Mouse (Mus musculus) thymus, adult 2 months (tissue): ENCODE measurements around the gene Angel2. TPM values are rescaled to one million over a fixed set of nuclear protein-coding genes. Genes with fewer than 3 reads are reported as not detected.

Experiments used
- DNase-seq: peaks from one replicate; pipeline ENCODE4 v3.0.0; 2021
- H3K27ac ChIP-seq: fragments of 200-500 bp; 2 replicates; pipeline ENCODE4 v1.5.1; 2012; ENCODE audit warnings: low read length, control low read depth; ENCODE audit not compliant: control insufficient read depth, insufficient read depth
- H3K27me3 ChIP-seq: fragments of 200-500 bp; 2 replicates; pipeline ENCODE4 v1.6.1; 2012; ENCODE audit warnings: mild to moderate bottlenecking, low read length, moderate library complexity, mixed read lengths; ENCODE audit not compliant: control insufficient read depth, insufficient read depth
- H3K36me3 ChIP-seq: fragments of 200-500 bp; 2 replicates; pipeline ENCODE4 v1.6.1; 2012; ENCODE audit warnings: mild to moderate bottlenecking, low read length, moderate library complexity; ENCODE audit not compliant: control insufficient read depth, insufficient read depth
- H3K4me1 ChIP-seq: fragments of 200-500 bp; replicated peaks from 2 replicates; pipeline ENCODE4 v1.6.1; 2012; ENCODE audit warnings: low read length; ENCODE audit not compliant: control insufficient read depth, insufficient read depth
- H3K4me3 ChIP-seq: fragments of 200-500 bp; 2 replicates; pipeline ENCODE4 v1.5.1; 2012; ENCODE audit warnings: mild to moderate bottlenecking, low read length, control low read depth, moderate library complexity; ENCODE audit not compliant: control insufficient read depth, insufficient read depth
- CTCF ChIP-seq: fragments of 200-500 bp; IDR thresholded peaks from 2 replicates; pipeline ENCODE4 v1.5.1; 2012; ENCODE audit warnings: mild to moderate bottlenecking, control low read depth, low read length, moderate library complexity, borderline replicate concordance; ENCODE audit not compliant: control insufficient read depth, poor library complexity, insufficient read depth; ENCODE audit errors: extremely low read depth
- POLR2A ChIP-seq: fragments of 200-500 bp; IDR thresholded peaks from 2 replicates; pipeline ENCODE4 v1.6.1; 2012; ENCODE audit warnings: mild to moderate bottlenecking, low read length, control low read depth, moderate library complexity; ENCODE audit not compliant: control insufficient read depth, poor library complexity, insufficient read depth; ENCODE audit errors: extremely low read depth
- WGBS: fragments of 180-500 bp; shearing (Covaris S2); methylation state at CpG from one replicate; pipeline ENCODE4 v1.1.7; 2018; 5-methylcytosine and 5-hydroxymethylcytosine counted together
- polyA plus RNA-seq: library from polyadenylated mRNA; depleted of rRNA; stranded (reverse); fragments of >200 nt; gene quantifications from 2 replicates; pipeline ENCODE4 v1.2.3, GENCODE M21; 2012

The Angel2 gene
- polyA plus RNA-seq, 1 experiment, result 36.8 TPM

DNA sequence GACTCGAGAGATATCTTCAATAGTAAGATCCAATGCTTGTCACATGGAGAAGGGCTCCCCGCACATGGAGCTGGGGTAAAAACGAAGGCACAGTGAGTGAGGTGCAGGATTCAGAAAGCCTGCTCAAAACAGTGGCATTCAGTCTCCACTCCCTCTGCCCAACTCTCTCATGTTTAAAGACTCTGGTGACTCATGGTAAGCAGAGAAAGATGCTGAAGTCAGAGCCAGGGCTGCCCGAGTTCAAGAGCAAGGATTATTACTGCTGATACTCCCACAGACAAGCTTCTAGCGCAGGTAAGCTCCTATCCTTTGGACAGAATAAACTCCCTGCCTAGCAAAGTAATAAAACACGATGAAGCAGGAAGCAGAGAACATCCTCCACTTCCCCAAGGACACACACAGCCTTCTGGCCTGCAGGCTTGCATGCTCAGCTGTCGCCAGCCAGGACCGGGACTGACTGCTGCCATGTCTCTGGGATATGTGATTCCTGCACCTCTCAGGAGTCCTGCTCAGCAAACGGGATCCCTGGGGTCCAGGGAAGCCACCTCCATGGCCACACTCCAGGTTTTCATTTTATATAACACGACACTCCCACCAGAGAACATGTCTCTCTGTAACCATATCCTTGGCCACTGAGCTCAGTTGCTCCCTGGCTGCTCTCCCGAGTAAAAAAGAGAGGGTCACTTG, 52.1 kb downstream of the Angel2 start:
- TF ChIP-seq CTCF, result no peak
- no peak for TF ChIP-seq POLR2A
- no peak overlapping the region for H3K4me3 ChIP-seq
- no peaks in the 10 kb centered on the region for H3K36me3 ChIP-seq
- no peak overlapping the region for H3K27ac ChIP-seq
- peaks cover 25% of the 10 kb centered on the region for H3K27me3 ChIP-seq
- peaks cover 14% of the 10 kb centered on the region for H3K4me1 ChIP-seq
- WGBS, result 77% methylated on average over 11 of the region's 11 CpGs
- DNase-seq, result no peak

DNA sequence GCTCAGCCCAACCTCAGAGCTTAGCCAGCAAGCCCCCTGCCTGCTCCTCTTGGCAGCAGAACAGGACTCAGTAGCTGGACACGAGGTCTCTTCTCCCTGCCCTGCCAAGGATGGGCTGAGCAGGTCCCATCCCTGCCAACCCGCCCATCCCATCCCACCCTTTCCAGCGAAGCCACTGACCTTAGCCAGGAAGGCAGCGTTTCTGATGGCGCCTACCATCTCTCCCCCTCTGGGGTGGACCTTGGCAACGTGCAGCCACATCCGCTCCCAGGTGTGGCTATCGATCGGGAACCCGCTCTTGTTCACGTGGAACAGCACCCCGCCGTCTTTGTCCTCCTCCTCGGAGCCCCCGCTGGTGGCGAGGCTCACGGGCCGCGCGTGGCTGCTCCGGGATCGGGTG, 53.1 kb downstream of the Angel2 start:
- no peaks in the 10 kb centered on the region for H3K36me3 ChIP-seq
- no peak for TF ChIP-seq POLR2A
- no peak for TF ChIP-seq CTCF
- peaks cover 14% of the 10 kb centered on the region for H3K4me1 ChIP-seq
- DNase-seq, result no peak
- whole genome bisulfite sequencing, result 11% methylated on average over 22 of the region's 22 CpGs
- peaks cover 25% of the 10 kb centered on the region for H3K27me3 ChIP-seq
- no peak overlapping the region for H3K27ac ChIP-seq
- H3K4me3 ChIP-seq, result peak overlapping the region; percentile 45

DNA sequence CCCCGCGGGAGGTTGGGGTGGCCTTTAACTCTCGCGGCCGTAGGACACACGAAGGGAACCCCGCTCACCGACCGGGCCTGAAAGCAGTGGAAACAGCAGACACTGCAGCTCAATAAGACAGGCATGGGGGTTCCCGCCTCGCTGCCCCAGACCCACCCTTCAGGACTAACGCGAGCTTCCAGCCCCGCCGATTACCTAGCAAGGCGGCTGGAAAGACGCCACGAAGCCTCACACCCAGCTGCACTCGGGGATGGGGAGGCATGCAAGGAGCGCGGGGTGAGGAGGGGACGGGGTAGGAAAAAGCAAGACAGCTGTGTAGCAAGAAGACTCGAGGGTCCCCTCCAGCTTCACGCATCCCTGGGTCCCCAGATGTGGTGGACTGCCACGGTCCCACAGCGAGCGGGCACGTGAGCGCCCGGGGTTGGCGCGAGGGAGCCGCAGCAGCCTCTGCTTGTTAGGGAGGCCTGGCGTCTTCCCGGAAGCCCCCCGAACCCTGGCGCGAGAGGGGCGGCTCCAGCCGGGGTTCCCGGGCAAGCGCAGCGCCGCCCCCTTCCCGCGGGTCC, 53.7 kb downstream of the Angel2 start:
- peak; percentile 25 for DNase-seq
- Histone ChIP-seq H3K27me3 (peaks cover 25% of the 10 kb centered on the region), H3K4me3 (peak overlapping the region; percentile 45), H3K27ac (no peak overlapping the region), H3K4me1 (peaks cover 14% of the 10 kb centered on the region), H3K36me3 (no peaks in the 10 kb centered on the region)
- 2% methylated on average over 46 of the region's 46 CpGs for WGBS
- TF ChIP-seq CTCF (no peak), POLR2A (no peak)

DNA sequence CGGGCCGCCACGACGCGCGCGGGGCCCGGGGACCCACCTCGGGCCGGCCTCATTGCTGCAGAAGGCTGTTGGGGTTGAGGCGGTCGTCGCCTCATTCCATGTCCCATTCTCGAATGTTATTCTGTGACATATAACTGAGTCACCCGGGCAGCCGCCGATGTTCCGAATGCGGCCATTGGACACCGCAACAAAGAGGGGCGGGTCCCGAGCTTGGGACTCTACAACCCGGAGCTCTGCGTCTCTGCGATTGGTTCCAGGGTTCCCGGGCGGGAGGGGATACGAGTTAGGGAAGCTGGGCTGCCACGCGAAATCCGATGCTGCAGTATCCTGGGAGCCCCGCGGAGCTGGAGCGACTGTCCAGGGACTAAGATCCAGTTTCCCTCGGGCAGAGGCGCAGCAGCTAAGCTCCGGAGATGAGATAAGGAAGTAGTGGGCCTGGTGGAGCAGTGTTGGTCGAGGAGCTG, 54.2 kb downstream of the Angel2 start, which contains the start of gene Vash2:
TSS of gene Vash2 (minus strand) at position 197 of the 464 bp plus-strand sequence.
- Histone ChIP-seq H3K4me1 (peaks cover 14% of the 10 kb centered on the region), H3K4me3 (peak within 1 kb of the TSS; percentile 45), H3K27ac (no peak within 1 kb of the TSS), H3K27me3 (peaks cover 25% of the 10 kb centered on the region), H3K36me3 (no peaks in the 10 kb centered on the region)
- WGBS, result 2% methylated on average over 38 of the region's 38 CpGs
- no peak for TF ChIP-seq CTCF
- no peak for TF ChIP-seq POLR2A
- peak; percentile 11 for DNase-seq

DNA sequence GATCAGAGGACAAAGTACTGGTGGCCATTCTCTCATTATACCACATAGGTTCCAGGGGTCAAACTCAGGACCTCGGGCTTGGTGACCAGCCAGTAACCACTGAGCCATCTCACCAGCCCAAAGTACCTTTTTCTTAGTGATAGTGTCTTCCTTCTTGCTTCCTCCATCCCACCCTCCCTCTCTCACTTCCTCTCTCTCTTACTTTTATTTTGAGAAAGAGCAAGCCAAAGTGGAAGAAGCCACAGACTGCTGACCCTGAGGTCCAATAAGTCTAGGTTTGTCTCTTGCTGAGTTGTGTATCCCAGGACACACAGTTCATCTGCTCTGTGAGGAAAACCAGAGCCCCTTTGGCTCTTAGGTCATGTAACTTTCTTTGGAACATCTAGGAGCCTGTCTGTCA, 55.6 kb downstream of the Angel2 start:
- TF ChIP-seq POLR2A, result no peak
- no peak for TF ChIP-seq CTCF
- Histone ChIP-seq H3K27ac (no peak overlapping the region), H3K4me3 (no peak overlapping the region), H3K27me3 (peaks cover 25% of the 10 kb centered on the region), H3K36me3 (no peaks in the 10 kb centered on the region), H3K4me1 (peaks cover 14% of the 10 kb centered on the region)
- 71% methylated on average over 1 of the region's 1 CpGs for WGBS
- DNase-seq, result no peak

DNA sequence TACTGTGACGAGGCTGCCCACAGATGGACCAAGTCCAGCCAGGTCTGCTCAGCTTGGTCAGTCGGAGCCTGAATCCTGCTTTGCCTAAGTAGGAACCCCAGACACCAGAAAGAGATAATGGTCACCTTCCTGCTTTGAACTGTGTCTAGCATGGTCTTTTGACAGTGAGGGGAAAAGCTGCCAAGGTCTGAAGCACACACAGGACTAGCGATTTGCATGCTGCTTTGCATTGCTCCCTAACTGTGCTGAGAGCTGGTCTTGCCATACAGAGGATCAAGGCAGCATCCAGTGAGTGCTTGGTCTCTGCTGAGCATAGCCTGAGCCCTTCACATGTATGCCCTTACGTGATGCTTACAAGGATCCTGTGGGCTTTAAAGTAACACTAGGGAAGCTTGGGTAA, 56.5 kb downstream of the Angel2 start:
- no peaks in the 10 kb centered on the region for H3K36me3 ChIP-seq
- peaks cover 14% of the 10 kb centered on the region for H3K4me1 ChIP-seq
- no peak for DNase-seq
- no peak overlapping the region for H3K27ac ChIP-seq
- H3K4me3 ChIP-seq, result no peak overlapping the region
- TF ChIP-seq CTCF (no peak), POLR2A (no peak)
- 87% methylated on average over 4 of the region's 4 CpGs for WGBS
- peaks cover 25% of the 10 kb centered on the region for H3K27me3 ChIP-seq
